In genomic region chr11:35044659-35045058, GRCm38 (mm10) we compare ENCODE assay signal across 18 mouse cellular contexts.
DNase-seq lines count a peak whose midpoint lies in the region.
"Had no signal": no experiment of that assay in that cellular context is flagged by ENCODE, and none has a peak within 500 bp of the region (broad histone marks: within the 10 kb centered on the region; RNA-seq: fewer than 3 reads in every experiment).

No protein-coding gene starts in this region.

- no peaks in the 10 kb centered on the region for H3K36me3 ChIP-seq in splenic B cell, adult 2 months (ENCODE audit: control insufficient read depth, insufficient read depth, low read length, poor library complexity, severe bottlenecking)
- no peaks in the 10 kb centered on the region for H3K36me3 ChIP-seq in forebrain, embryonic 10.5 days (replicated peaks)
- H3K36me3 ChIP-seq: embryonic facial prominence, embryonic 10.5 days; embryonic facial prominence, embryonic 12.5 days; forebrain, embryonic 12.5 days; G1E had no signal

- no peak overlapping the region for H3K4me3 ChIP-seq in forebrain, embryonic 10.5 days
- H3K4me3 ChIP-seq: embryonic facial prominence, embryonic 10.5 days; embryonic facial prominence, embryonic 12.5 days; forebrain, embryonic 12.5 days had no signal

- no peak overlapping the region for H3K27ac ChIP-seq in forebrain, embryonic 10.5 days
- H3K27ac ChIP-seq: embryonic facial prominence, embryonic 10.5 days; embryonic facial prominence, embryonic 12.5 days; forebrain, embryonic 12.5 days had no signal

- WGBS in forebrain, embryonic 10.5 days = 83% methylated on average over 1 of the region's 1 CpGs

- H3K27me3 ChIP-seq in splenic B cell, adult 2 months (ENCODE audit: control insufficient read depth, insufficient read depth, low read length, poor library complexity, severe bottlenecking) = no peaks in the 10 kb centered on the region
- no peaks in the 10 kb centered on the region for H3K27me3 ChIP-seq in forebrain, embryonic 10.5 days (ENCODE audit: poor library complexity, severe bottlenecking)
- H3K27me3 ChIP-seq: embryonic facial prominence, embryonic 12.5 days; forebrain, embryonic 12.5 days; Patski had no signal

- H3K4me1 ChIP-seq in forebrain, embryonic 10.5 days = 0 out of 2 replicates have a peak, but pooled peaks cover under 1% of the 10 kb centered on the region
- H3K4me1 ChIP-seq: embryonic facial prominence, embryonic 10.5 days; embryonic facial prominence, embryonic 12.5 days; forebrain, embryonic 12.5 days had no signal

- no peaks in the 10 kb centered on the region for H3K9me3 ChIP-seq in forebrain, embryonic 10.5 days
- H3K9me3 ChIP-seq: embryonic facial prominence, embryonic 10.5 days; embryonic facial prominence, embryonic 12.5 days; forebrain, embryonic 12.5 days had no signal

- peak; percentile 22 for DNase-seq in adrenal gland, adult 2 months
- DNase-seq in adrenal gland, adult 18-20 months (ENCODE audit: low spot score in 2 of 2) = no peak
- DNase-seq in A20 (ENCODE audit: low read depth, low spot score) = peak; percentile 5
- peak; percentile 11 for DNase-seq in splenic B cell, adult 2 months (ENCODE audit: low read depth, low spot score)
- DNase-seq in forebrain, embryonic 10.5 days (ENCODE audit: extremely low spot score, low spot score) = no peak
- DNase-seq: adrenal gland, adult 8-10 months; adrenal gland, postnatal 14 days; adrenal gland, postnatal 36 days; cerebellum, adult 11-12 months; cerebellum, adult 2 months; cerebellum, adult 9-10 months; cerebellum, postnatal 10 days; cerebellum, postnatal 25 days had no signal

Comparison
In these comparisons a context has a peak if more than half of its experiments do, and no peak if none do; other contexts are left out.
1. DNase-seq: peak in adrenal gland, adult 2 months (single experiment), A20 (single experiment) and splenic B cell, adult 2 months (single experiment); none in adrenal gland, adult 18-20 months (0 of 2) and forebrain, embryonic 10.5 days (single experiment).